Mouse (Mus musculus) lung, postnatal 36 days (tissue): ENCODE results near the gene Itpr2.
"Not testable (repeated sequence)": the region's sequence is repeated elsewhere in the genome, so short reads cannot be mapped to it uniquely, and the experiment has no call there.

Experiments
- DNase-seq: peaks from one replicate; pipeline ENCODE4 v3.0.0; 2022; ENCODE audit warnings: mixed read lengths

Itpr2 gene

DNA sequence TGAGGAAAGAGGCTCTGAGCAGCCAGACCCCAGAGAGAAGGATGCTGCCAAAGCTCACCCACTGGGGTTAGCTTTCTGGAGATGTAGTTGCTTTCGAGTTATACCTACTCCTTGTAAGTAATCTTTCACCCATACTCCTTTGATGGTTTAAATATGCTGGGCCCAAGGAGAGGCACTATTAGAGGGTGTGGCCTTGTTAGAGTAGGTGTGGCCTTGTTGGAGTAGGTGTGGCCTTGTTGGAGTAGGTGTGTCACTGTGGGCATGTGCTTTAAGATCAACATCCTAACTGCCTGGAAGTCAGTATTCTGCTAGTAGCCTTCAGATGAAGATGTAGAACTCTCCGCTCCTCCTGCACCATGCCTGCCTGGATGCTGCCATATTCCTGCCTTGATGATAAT, 37.4 kb downstream of the Itpr2 start:
- not testable (repeated sequence) for DNase-seq

DNA sequence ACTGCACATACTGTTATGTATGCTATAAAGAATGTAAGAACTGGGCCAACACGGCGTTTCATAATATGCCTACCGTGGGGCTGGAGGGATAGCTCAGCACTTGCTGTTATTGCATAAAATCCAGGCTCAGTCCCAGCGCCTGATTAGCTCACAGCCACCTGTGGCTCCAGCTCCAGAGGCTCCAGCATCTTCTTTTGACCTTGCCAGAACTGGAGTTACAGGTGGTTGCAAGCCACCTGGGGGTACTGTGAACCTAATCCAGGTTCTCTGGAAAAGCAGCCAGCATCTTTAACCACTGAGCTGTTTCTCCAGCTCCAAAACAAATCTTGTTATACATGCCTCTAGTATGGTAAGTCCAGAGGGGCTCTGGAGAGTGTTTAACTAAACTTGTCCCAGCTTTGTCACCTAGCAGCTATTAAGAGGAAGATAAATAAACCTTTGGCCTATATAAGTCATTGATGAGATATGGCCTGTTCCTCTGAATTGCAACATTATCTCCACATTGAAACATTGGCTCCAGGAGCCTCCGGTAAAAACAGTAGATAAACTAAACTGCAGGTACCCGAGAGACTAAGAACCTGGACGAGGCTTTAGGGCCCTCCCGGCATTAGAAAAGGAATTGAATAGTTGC, 37.9 kb downstream of the Itpr2 start:
- no peak for DNase-seq

DNA sequence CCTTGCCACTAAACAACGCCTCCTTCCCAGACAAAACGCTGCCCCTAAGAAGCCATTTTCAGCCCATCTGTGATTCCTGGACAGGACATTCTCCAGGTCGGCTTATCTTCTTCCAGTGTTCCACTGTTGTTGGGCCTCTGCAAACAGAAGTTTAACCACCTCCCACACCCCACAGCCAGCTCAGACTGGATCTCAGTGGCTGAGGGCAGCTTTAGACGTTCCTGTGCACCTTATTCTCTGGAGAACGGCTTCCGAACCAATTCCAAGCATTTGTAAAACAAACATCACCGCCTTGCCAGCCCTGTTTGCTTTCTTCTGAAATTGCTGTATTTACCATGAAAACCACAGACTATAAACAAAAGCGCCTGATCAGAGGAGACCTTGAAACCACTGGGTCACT, 41.1 kb downstream of the Itpr2 start:
- DNase-seq, result no peak

DNA sequence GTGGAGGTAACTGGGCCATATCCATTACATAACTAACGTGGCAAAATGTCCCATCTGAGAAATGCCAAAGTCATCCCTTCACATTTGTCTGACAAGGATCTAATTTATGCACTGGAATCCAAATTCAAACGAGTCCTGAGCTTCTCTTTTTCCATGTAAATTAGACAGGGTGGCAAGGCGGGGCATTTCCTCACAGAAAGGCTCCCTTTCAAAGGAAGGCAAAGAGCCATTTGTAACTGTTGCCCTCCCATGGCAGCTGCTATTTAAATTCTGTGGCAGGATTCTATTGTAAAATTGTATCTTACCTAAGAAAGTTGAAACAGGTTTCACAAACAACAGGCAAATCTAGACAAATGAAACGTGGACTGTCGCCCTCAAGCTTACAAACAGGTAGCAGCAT, 43.6 kb downstream of the Itpr2 start:
- no peak for DNase-seq

DNA sequence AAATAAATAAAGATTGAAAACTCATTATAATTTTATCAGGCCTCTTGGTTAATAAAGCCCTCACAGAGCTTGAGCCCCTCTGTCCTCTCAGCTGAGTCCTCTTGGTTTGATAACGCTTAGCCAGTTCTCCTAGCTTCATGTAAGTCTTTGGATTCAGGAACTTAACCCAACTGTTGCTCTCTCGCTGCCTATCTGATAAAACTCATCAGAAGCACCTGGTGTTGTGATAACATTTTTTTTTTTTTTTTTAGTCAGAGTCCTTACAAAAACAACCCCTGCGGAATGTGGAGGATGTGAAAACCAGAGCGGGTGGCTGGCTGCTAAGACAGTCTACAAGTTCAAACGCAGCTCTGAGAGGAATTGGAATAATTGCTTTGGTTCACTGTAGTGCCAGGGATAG, 45.3 kb downstream of the Itpr2 start:
- no peak for DNase-seq

DNA sequence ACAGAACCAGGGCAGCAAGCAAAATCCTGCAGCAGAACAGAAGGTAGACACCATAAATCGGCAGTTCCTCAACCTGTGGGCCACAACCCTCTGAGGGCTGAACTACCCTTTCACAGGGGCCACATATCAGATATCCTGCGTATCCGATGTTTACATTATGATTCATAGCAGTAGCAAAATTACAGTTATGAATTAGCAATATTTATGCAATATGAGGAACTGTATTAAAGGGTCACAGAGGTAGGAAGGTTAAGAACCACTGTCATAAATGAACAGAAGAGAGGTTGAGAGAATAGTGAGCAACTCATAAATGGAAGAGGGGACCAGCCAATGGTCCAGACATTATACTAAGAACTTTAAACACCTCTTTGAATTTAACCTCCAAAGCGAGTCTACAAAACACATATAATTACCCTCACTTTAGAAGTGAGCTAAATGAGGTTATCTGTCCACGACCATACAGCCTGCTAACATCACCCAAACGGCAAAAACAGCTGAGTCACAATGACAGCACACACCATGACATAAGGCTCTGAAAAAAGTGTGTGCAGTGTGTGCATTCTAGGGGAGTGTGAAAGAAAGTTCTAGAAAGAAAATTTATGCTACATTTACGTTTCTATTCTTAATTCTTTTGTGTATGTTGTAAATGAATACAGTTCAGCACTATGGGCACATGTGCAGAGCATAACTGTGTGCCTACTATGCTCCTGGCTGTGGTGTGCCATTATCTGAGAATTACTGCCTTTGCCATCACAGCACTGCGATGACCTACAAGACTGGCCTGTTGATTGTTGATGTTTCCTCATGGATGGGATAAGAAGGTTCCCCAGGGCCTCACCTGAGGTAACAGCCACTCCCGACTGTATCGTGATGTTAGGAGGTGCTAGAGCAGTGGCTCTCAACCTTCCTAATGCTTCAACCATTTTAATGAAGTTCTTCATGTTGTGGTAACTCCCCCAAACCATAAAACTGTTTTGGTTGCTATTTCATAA, 47.2 kb downstream of the Itpr2 start:
- DNase-seq, result no peak

DNA sequence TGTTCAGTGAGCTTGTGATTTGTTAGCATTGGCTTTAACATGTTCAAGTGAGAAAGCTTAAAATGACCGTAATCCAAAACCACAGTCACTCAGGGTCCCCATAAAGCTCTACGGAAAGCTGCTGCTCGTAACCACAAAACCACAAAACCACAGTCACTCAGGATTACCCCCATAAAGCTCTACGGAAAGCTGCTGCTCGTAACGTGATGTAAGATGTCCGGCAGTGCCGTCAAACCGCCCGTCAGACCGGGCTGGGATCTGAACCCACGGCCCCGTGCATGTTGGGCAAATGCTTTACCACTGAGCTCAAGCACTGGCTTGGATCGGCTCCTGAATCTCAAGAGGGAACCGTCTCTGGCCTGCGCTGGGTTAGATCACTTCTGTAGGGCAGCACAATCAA, 49.5 kb downstream of the Itpr2 start:
- no peak for DNase-seq

DNA sequence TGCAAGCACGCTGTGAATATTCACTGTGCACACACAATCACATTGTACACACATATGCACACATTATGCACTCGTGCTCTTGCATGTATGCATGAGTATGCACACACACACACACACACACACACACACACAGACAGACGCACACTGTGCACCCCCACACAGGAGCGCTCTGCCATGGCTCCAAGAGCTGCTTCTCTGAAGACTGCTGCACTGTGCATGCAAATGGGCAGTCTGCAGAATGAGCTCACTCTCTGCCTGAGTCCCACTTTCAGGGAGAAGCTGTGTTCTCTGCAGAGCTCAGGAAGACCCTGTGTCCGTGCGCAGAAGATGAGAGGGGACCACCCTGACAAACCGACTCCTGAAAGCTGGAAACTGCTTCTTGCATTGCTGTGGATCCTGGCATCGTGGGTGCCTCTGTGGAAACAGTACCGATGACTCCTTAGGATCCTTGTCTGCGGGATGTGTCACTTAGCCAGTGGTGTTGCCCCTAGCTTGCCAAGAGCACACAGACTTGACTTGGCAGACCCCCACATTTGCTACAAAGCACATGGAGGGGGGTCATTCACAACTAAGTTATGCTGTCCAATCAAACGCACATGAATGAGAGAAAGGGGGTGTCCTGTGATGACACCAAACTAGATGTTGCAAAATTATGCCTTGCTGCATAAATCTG, 55.9 kb downstream of the Itpr2 start:
- DNase-seq, result no peak

DNA sequence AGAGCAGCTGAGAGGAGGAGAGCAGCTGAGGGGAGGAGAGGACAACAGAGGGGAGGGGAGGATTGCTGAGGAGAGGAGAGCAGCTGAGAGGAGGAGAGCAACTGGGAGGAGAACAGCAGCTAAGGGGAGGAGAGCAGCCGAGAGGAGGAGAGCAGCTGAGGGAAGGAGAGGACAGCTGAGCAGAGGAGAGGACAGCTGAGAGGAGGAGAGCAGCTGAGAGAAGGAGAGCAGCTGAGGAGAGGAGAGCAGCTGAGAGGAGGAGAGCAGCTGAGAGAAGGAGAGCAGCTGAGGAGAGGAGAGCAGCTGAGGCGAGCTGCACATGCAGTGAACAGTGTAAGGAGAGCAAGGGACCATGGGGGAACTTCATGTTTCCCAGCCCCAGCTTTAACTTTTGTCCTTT, 62.2 kb downstream of the Itpr2 start:
- DNase-seq, result no peak

DNA sequence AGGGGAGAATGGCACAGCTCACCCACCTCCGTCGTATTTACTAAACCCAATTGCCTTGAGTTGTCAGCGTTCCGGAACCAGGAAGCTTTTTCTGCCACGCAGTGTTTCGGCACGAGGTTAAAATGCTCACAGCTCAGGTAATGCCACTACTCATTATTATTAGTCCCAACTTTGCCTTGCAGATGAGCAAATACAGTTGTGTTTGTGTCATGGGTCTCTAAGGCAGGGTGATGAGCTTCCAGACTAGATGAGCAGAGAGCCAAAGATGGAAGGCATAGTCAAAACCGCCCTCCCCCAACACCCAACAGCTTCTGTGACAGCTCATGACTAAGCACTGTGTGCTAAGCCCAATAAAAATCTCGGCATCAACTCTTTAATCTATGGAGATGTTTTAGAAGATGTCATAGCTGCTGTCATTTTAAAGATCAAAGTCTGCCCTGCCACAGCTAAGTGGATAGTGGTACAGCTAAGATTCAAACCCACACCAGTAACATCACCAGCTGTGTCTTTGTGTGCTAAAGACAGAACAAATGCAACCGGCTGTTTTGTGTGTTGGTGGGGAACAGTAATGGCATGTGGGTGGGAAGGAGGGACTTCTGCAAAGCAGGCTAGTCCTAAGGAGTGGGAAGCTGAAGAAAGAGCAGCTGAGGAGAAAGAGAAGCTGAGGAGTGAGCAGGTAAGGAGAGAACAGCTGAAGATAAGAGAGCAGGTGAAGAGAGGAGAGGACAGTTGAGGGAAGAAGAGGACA, 62.8 kb downstream of the Itpr2 start:
- no peak for DNase-seq

DNA sequence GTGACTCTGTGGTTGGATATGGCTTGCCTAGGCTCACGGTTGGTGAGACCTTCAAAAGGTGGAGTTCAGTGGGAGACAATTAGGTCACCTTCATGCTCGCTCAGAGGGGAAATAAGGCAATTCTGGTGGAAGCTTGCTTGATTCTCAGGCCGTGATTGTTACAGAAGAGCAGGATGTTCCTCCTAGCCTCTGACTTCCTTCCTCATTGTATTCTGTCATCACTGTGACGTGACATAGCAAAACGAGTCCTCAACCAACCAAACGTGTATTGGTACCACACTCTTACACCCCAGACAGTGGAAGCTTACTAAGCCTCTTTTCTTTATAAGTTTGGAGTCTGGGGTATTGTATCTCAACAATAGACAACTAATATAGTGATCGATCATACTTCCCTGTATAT, 64.0 kb downstream of the Itpr2 start:
- no peak for DNase-seq

DNA sequence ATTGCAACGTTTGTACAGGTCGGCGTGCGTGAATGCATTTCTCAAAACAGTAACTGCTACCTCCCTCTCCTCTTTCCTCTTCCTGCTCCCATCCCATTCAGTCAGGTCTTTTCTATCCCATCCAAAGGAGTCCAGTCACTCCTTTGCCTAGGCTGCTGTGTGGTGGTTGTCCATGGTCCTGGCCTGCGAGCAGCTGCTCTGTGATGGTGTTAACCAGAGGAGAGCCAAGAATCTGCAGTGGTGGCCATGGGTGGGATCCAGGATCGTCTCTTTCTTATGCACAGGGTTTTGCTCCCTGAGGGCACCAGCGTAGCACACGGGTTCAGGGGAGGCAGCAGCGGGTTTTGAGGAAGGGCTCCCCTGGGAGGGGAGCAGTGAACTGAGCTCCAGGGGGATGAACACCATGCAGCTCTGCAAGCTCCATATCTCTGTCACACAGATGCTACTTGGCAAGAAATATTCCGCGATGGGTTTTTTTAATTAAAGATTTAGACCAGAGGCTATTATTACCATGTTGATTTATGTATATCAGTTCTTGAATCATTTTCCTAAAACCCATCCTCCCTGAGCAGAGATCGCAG, 65.0 kb downstream of the Itpr2 start:
- no peak for DNase-seq

DNA sequence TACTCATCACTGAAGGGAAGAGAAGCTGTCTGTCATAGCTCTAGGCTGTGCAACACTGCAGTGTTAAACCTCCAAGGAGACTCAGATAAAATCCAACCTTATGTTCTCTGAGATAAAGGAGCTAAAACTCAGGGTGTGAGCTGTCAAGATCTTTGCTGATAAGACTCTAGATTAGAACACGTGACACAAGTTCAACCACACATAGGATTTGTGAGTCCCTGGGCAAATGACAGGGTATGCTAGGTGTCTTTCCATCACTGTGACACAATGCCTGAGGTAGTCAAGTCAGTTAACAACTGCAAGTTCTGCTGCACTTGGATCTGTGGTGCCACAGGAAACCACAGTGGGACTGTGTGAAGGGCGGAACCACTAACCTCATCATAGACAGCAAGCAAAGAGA, 67.8 kb downstream of the Itpr2 start:
- DNase-seq, result no peak

DNA sequence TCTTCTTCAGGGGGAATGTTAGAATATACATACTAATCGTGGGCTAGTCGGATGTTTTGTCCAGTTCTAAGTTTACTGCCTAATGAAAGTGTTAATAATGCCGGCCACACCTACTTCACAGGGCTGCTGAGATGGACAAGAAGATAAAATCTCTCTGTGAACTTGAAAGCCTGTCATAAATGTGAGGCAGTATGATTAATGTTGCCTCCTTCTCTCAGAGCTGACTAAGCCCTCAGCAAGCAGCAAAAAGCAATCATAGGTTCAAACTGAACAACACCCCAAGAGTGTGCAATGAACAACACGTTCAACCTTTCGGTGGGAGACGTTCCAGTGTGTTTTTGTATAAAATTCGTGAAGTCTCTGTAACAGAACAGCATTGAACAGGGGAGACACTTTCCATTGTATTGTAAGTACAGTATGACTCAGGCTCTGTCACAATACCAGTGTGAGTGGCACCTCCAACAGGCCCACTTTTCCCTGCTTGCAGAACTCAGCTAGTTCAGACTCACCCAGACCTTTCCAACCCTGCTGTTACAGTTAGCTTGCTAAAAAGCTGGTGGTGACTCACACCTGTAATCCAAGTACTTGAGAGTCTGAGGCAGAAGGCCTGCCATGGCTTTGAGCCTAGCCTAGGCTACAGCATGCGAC, 69.7 kb downstream of the Itpr2 start:
- peak; percentile 34 for DNase-seq

DNA sequence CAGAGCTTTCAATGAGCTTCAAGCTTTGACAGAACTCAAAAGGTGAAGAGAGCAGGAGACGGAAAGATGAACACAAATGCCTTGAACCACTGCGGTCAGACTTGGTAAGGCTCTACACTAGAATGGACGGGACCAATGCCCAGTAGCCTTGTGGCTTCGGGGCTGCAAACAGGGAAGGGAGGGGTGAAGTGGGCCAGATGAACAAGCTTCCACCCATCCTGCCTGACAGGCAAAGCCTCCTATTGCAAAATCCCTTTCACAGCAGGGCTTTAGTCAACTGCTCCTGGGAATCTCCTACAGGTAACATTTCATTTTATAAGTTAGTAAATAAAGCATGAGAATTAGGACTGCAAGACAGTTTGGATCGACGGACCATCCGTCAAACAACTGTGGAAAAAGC, 70.2 kb downstream of the Itpr2 start:
- no peak for DNase-seq

DNA sequence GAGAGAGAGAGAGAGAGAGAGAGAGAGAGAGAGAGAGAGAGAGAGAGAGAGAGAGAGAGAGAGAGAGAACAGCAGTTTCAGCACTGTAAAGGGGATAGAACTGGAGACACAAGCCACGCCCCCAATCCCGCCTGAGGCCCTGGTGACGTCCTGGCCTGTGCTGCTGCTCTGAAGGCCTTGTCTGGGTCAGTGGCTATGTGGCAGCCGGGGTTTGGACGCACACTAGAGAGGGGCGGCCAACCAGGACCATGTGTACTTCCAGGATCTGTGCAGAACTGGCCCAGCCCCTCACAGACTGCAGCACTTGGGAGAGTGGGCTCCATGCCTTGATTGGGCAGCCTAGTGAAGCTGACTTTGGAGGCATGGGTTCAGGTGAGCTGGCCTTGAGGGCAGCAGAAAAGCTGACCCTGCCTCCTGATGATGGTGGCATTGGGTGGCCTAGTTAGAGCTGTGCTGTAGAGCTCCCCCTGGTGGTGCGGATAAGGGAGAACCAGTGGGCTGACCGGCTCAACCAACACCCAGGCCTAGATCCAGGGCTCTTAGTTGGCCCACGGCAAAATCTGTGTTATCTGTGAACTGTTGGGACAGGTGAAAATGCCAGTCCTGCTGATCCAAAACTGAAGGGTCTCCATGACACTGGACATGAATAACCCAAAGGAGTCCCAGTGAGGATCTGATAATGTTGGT, 72.2 kb downstream of the Itpr2 start:
- DNase-seq, result peak; percentile 65

DNA sequence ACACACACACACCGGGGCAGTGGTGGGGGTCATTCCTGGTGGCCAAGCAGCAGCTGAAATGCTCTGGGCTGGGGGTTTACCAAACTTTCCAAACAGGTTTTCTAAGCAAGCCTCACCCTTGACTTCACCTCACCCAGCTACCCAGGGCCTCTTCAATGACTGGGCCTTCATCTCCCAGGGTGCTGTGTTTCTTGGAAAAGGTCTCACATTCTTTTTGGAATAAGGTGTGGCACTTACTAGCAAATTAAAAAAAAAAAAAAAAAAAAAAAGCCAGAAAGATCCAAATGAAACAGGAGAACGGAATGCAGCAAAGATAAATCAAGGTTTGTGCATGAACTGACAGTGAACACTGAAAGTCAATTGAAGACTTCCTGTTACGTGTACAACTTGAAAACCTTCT, 77.2 kb downstream of the Itpr2 start:
- DNase-seq, result no peak

DNA sequence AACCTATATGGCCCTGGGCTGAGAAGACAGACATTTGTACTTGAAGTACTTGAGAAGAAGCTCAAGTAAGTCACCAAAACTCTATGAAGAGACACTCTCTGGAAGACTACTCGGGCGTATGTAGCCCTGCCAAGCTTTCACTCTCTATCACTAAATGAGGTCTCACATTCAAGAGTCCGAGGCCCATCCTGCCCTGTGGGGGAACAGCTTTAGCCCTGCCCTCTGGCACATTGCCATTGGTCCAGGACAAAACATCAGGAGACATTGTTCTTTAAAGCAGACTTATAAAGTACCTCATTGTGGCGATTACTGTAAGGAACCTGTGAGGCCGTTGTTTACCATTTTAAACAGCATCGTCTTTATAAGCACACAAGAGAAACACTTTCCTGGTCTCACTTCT, 77.7 kb downstream of the Itpr2 start:
- DNase-seq, result no peak

DNA sequence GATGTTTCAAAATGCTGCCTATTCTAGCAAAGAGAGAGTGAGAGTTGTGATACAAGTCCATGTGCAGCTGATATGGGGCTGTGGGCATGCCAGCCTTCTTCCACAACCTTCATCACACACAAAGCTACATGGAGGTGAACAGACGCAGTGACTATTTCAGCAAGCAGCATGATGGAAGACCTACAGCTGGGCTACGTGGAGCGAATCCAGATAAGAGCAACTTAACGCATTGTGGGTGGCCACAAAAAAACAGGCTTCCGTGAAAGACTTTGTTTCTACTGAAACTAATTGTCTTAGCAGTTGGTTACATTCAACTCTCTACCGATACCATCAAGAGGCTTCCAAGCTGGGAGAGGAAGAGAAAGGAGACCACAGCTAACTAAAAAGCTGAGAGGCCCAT, 81.3 kb downstream of the Itpr2 start:
- DNase-seq, result no peak

DNA sequence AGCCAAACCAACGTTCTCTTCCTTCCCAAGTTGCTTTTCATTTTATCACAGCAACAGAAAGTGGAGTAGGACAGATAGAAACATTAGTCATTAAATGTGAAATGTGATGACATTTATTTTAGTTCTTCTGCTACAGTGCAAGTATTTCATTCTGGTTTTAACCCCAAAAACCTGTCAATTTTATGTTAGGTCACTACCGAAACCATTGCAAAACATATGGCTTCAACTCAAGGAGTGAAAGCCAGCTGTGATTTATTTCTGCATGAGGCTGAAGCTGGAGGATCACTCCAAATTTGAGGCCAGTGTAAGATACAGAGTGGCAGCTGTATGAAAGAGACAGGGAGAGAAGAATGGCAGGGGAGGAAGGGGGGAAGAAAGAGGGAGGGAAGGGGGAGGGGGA, 85.6 kb downstream of the Itpr2 start:
- DNase-seq, result no peak

DNA sequence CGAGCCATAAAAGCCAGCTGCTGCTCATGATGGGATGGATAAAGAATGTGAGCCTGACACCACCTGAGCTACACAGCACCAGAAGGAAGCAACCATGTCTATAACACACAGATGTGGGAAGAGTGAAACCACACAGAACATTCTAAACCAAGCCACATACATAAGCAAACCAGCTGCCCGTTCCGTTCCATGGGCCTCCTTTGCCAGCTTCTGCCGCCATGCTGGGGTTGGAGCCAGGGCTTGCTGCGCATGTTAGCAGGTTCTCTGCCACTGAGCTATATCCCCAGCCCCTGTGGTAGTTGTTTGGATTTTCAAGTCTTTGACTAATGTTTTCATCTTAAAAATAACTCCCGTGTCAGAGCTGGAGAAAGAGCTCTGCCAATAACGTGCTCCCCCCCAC, 87.9 kb downstream of the Itpr2 start:
- DNase-seq, result no peak
